Mouse (Mus musculus) midbrain, embryonic 16.5 days (tissue): ENCODE results near the gene Gm9376. TPM values are rescaled to one million over a fixed set of nuclear protein-coding genes. Genes with fewer than 3 reads are reported as not detected.

Experiments
- ATAC-seq: fragments of 200-750 bp; cut with Nextera tagmentation; 2 replicates; pipeline ENCODE4 v1.8.0; 2017; ENCODE audit warnings: moderate TSS enrichment
- H3K27ac ChIP-seq: fragments of 300-500 bp; sonication (generic); 2 replicates; pipeline ENCODE4 v1.5.1; 2014; ENCODE audit warnings: mild to moderate bottlenecking, low read length, mixed read lengths
- H3K27me3 ChIP-seq: fragments of 300-500 bp; sonication (generic); 2 replicates; pipeline ENCODE4 v1.6.1; 2014; ENCODE audit warnings: low read depth, low read length, mixed read lengths; ENCODE audit not compliant: control insufficient read depth, insufficient read depth
- H3K36me3 ChIP-seq: fragments of 300-500 bp; sonication (generic); 2 replicates; pipeline ENCODE4 v1.6.1; 2014; ENCODE audit warnings: mild to moderate bottlenecking, low read length, moderate library complexity, mixed read lengths; ENCODE audit not compliant: control insufficient read depth, insufficient read depth
- H3K4me1 ChIP-seq: fragments of 300-500 bp; sonication (generic); 2 replicates; pipeline ENCODE4 v1.6.1; 2014; ENCODE audit warnings: mild to moderate bottlenecking, low read length, mixed read lengths; ENCODE audit not compliant: control insufficient read depth, insufficient read depth
- H3K4me2 ChIP-seq: fragments of 300-500 bp; sonication (generic); 2 replicates; pipeline ENCODE4 v1.6.1; 2014; ENCODE audit warnings: mild to moderate bottlenecking, low read length, mixed read lengths
- H3K4me3 ChIP-seq: fragments of 300-500 bp; sonication (generic); 2 replicates; pipeline ENCODE4 v1.5.1; 2014; ENCODE audit warnings: low read depth, mild to moderate bottlenecking, low read length, moderate library complexity, mixed read lengths
- H3K9ac ChIP-seq: fragments of 300-500 bp; sonication (generic); 2 replicates; pipeline ENCODE4 v1.6.1; 2014; ENCODE audit warnings: low read depth, low read length, mixed read lengths
- H3K9me3 ChIP-seq: fragments of 300-500 bp; sonication (generic); replicated peaks from 2 replicates; pipeline ENCODE4 v1.6.1; 2014; ENCODE audit warnings: mild to moderate bottlenecking, low read length, mixed read lengths; ENCODE audit not compliant: control insufficient read depth, poor library complexity, severe bottlenecking
- WGBS: fragments of 180-500 bp; shearing (Covaris S2); extraction: QIAGEN DNeasy Blood & Tissue Kit; methylation state at CpG from one replicate; pipeline ENCODE4 v1.1.7; 2014; 5-methylcytosine and 5-hydroxymethylcytosine counted together
- polyA plus RNA-seq: library from polyadenylated mRNA; unstranded; fragments of >200 nt; fragmentation: Nextera tagmentation; extraction: Ambion mirVana; gene quantifications from 2 replicates; pipeline ENCODE4 v1.2.1, GENCODE M21; 2015

Gm9376 gene
- not detected in 2 replicates for polyA plus RNA-seq

DNA sequence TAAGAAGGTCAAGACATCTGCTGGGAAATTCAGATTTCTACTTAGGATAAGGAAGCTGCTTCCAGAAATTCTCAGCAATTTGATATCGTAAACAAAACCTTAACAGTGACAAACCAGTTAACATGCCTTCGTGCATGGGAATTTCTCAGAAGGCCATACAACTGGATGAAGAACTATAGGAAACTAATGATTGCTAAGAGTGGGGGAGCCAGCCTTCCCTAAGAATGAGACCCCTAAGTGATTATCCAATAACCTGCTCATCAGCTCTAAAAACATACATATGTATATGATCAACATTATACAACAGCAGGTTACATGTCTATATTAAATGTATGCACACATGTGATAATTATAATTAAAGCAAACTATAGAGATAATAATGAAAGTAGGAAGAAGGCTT lies at the start of gene Gm9376:
TSS of gene Gm9376 (plus strand) at position 301 of the 400 bp plus-strand sequence.
- H3K9ac ChIP-seq = no peak within 1 kb of the TSS
- H3K9me3 ChIP-seq = no peaks in the 10 kb centered on the region
- no peaks in the 10 kb centered on the region for H3K4me1 ChIP-seq
- H3K4me3 ChIP-seq = no peak within 1 kb of the TSS
- WGBS = 97% methylated on average over 2 of the region's 2 CpGs
- H3K4me2 ChIP-seq = no peak within 1 kb of the TSS
- ATAC-seq = no peak
- H3K27me3 ChIP-seq = no peaks in the 10 kb centered on the region
- no peak within 1 kb of the TSS for H3K27ac ChIP-seq
- no peaks in the 10 kb centered on the region for H3K36me3 ChIP-seq

DNA sequence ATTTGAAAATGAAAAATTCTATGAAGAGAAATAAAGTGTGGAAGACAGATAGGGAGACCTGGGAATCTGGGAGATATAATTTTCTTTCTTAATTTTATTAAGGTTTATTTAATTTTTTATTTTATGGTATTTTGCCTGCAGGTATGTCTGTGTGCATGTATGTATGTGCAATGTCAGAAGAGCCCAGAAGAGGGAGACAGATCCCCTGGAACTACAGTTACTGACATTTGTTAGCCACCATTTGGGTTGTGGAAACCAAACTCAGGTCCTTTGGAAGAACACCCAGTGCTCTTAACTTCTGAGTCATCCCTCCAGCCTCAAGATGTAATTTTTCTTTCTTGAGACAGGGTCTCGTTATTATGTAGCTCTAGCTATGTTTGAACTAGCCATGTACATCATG lies 45.9 kb upstream of the Gm9376 start:
- Histone ChIP-seq H3K36me3 (no peaks in the 10 kb centered on the region), H3K4me2 (no peak overlapping the region), H3K27me3 (peaks cover 28% of the 10 kb centered on the region), H3K9me3 (no peaks in the 10 kb centered on the region), H3K27ac (no peak overlapping the region), H3K9ac (no peak overlapping the region), H3K4me3 (no peak overlapping the region), H3K4me1 (peaks cover 5% of the 10 kb centered on the region)
- ATAC-seq = no peak
- 97% methylated on average over 1 of the region's 1 CpGs for WGBS

DNA sequence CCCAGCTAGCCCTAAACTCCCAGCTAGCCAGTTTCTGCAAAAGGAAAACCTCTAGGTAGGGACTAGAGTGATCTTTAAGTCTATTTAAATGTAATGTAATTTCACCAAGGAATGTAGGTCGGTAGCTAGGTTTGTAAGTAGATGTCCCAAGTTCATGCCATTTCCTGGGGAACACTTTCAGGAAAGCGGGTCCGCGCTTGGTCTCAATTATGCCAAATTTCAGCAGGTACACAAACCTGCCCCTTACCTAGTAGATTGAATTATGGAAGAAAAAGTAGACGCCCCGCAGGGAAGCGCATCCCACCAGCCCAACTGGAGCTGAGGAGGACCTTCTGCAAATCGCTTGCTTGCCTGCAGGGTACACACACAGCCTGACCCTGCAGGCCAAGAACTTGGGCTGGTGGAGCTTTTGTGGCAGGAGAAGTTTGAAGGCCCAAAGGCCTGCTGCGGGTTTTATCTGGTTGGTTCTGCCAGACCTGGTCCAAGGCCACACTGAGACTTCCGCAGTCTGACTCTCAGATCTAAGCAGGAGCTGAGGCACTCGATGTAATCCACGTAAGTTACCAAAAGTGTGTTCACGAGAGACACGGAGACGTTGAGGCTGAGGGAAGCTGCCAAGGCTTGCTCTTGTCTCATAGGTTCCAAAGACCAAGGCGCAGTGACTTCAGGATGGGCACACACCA lies 41.6 kb upstream of the Gm9376 start:
- 33% methylated on average over 16 of the region's 16 CpGs for WGBS
- peaks cover 21% of the 10 kb centered on the region for H3K4me1 ChIP-seq
- no peak overlapping the region for H3K4me3 ChIP-seq
- H3K9me3 ChIP-seq = no peaks in the 10 kb centered on the region
- H3K36me3 ChIP-seq = no peaks in the 10 kb centered on the region
- ATAC-seq = no peak
- no peak overlapping the region for H3K9ac ChIP-seq
- H3K27me3 ChIP-seq = peaks cover 40% of the 10 kb centered on the region
- peak overlapping the region; percentile 33; the same call in 1 of the 2 replicates for H3K4me2 ChIP-seq
- H3K27ac ChIP-seq = 0 out of 2 replicates have a peak overlapping the region, but pooled peaks have one; percentile 2

DNA sequence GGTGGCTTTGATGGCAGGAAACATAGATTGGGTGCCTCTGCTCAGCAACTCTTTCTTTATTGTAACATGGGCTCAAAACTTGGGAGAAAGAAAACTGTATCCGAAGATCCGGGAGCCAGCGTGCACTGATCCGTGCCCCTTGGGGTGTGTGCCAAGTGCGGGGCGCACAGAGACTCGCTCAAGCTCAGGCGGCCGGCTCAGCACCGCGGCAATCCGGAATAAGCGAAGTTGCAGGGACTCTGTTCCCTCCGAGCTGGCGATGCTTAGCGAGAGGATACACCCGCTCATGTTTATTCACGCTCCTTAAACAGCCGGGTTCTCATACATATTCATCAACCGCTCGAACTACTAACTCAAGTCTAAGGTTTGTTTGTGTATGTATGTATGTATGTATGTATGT lies 40.8 kb upstream of the Gm9376 start:
- Histone ChIP-seq H3K9ac (no peak overlapping the region), H3K27ac (no peak overlapping the region), H3K9me3 (no peaks in the 10 kb centered on the region), H3K36me3 (no peaks in the 10 kb centered on the region), H3K27me3 (peaks cover 40% of the 10 kb centered on the region), H3K4me1 (peaks cover 21% of the 10 kb centered on the region), H3K4me3 (no peak overlapping the region), H3K4me2 (peak overlapping the region; percentile 33)
- ATAC-seq = peak; percentile 37
- under 1% methylated on average over 21 of the region's 21 CpGs for WGBS

DNA sequence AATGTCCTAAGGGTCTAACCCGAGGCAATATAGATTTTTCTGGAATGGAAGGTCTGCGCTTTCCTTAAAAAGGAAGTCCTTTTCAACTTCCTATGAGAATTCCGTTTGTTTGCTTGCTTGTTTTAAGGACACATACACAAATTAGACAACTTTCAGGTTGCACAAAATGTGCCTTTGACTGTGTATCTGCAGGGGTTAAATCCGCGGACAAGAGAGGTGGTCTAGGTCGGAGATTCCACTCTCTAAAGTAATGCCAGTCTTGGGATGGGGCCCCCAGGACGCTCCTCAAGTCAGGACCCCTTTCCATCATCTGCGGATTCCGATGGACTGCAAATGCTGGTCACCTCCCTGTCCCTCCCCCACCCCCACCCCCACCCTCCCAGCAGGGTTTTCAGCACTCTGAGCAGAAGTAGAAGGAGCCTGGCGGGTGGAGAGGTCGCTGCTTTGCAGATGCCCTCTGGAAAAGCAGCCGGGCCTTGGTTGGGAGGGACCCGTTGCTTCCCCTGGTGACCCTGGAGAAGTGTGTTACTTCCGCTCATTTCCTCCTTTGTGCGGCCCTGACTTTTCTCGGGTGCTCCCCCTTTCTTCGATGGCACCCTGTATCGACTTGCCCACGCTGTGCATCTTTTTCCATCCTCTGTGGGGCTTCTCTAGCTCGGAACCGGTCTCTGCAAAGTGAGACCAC lies 40.1 kb upstream of the Gm9376 start:
- Histone ChIP-seq H3K27me3 (peaks cover 40% of the 10 kb centered on the region), H3K9me3 (no peaks in the 10 kb centered on the region), H3K9ac (no peak overlapping the region), H3K4me3 (no peak overlapping the region), H3K36me3 (no peaks in the 10 kb centered on the region), H3K27ac (no peak overlapping the region), H3K4me1 (peaks cover 25% of the 10 kb centered on the region), H3K4me2 (peak overlapping the region; percentile 33; the same call in 1 of the 2 replicates)
- 2% methylated on average over 21 of the region's 21 CpGs for WGBS
- ATAC-seq = no peak

DNA sequence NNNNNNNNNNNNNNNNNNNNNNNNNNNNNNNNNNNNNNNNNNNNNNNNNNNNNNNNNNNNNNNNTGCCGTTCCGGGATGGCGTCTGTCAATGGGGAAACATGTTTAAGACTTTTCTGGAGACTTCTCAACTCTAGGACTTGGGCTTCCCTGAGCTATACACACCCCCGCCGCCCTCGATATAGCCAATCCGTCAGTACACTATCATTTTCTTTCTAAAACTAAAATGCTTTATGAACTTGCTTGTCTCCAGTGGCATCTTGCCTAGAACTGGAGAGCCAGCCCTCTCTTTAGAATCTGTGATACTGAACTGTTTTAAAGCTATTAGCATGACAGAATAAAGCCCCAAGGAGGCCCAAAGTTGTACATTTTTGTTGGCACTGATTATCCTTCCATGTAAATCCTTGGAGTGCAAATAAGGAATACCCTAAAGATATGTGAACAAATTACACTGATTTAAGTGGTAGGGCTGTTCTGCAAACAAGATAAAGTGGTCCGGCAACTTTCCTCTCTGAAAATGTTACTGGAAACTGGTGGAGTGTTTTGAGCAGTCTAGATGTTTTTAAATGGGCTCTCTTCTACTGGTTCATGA lies 34.3 kb upstream of the Gm9376 start:
- Histone ChIP-seq H3K27me3 (peaks cover 8% of the 10 kb centered on the region; the same call in 1 of the 2 replicates), H3K9ac (no peak overlapping the region), H3K4me3 (peak overlapping the region; percentile 9), H3K27ac (peak overlapping the region; percentile 65), H3K4me1 (peaks cover 34% of the 10 kb centered on the region), H3K4me2 (peak overlapping the region; percentile 54), H3K36me3 (no peaks in the 10 kb centered on the region), H3K9me3 (no peaks in the 10 kb centered on the region)
- 4% methylated on average over 8 of the region's 8 CpGs for WGBS
- no peak for ATAC-seq

DNA sequence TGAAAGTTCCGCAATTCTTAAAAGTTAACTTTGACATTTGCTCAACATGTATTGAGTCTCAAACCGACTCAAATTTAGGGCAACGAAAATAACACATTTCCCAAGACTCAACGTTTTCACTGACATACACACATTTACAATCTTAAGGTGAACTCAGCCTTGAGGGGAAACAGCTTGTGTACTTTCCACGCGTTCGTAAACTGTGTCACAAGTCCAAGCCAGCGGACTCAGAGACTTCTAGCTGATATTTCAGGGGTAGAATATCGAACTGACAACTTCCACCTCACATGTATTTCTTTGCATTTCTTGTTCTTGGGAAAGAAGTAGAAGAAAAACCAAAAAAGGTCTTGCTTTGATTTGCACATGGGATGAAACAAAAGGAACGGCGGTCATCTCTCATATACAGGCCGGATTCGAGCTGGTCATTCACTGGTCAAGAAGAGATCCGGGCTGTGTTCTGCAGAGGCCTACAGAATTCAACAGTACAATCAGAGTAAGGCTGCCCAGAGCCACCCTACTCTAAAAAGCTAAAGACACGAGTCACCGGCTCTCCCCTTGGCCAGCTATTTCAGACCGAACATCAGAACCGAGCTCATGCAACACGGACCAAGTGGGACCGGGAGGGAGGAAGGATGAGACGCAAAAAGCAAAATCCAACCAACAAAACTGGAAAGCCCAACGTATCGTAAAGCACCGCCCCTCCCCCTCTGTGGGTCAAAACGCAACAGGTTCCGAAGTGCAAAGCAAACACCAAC lies 32.8 kb upstream of the Gm9376 start:
- WGBS = 5% methylated on average over 26 of the region's 26 CpGs
- H3K9ac ChIP-seq = peak overlapping the region; percentile 71
- no peaks in the 10 kb centered on the region for H3K36me3 ChIP-seq
- ATAC-seq = no peak
- H3K9me3 ChIP-seq = no peaks in the 10 kb centered on the region
- peak overlapping the region; percentile 59 for H3K4me3 ChIP-seq
- peaks cover 4% of the 10 kb centered on the region; the same call in 1 of the 2 replicates for H3K27me3 ChIP-seq
- H3K27ac ChIP-seq = peak overlapping the region; percentile 82
- peak overlapping the region; percentile 92 for H3K4me2 ChIP-seq
- peaks cover 28% of the 10 kb centered on the region for H3K4me1 ChIP-seq

DNA sequence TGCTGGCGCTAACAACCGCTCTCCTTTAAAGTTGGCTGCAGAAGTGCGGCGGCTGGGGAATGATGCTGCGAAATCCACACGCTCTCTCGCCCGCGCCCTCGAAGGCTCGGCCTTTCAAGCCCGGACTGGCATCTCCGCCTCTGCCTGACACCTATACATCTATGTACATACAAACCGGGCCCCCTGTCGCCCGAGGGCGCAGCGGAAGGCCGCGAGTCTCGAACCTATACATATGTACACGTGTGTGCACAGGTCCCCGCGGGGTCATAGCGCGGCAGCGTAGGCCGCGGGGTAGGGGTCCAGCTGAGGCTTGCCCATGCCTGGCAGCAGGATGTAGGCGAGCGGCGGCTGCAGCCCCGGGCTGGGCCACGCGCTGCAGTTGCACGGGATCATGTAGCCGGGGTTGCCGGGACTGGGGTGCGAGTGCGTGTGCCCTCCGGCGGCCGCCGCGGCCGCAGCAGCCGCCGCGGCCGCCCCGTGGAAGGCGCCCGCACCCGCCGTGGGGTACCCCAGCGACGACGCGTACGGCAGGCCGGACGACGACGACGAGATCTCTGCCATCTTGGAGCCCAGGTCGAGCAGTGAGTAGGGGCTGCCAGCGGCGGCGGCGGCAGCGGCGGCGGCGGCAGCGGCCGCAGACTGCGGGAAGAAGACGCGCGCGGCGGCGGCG lies 32.1 kb upstream of the Gm9376 start:
- Histone ChIP-seq H3K9me3 (no peaks in the 10 kb centered on the region), H3K36me3 (no peaks in the 10 kb centered on the region), H3K9ac (peak overlapping the region; percentile 71), H3K4me2 (peak overlapping the region; percentile 92), H3K27ac (peak overlapping the region; percentile 82), H3K27me3 (no peaks in the 10 kb centered on the region; the same call in 1 of the 2 replicates), H3K4me3 (peak overlapping the region; percentile 59), H3K4me1 (peaks cover 28% of the 10 kb centered on the region)
- under 1% methylated on average over 63 of the region's 84 CpGs for WGBS
- ATAC-seq = no peak
